Mouse (Mus musculus): ENCODE measurements at regions not wholly inside any gene's neighbourhood (a gene's known extent, or its start where the extent isn't known, plus 50 kb on each side); places are given as distances from the start of the nearest gene placed in this dataset.

- no peaks in the 10 kb centered on the region for H3K36me3 ChIP-seq (ENCODE audit: control insufficient read depth in 1 of 2, insufficient read depth in 2 of 2, low read length in 2 of 2)
- no peaks in the 10 kb centered on the region for H3K4me1 ChIP-seq (ENCODE audit: control insufficient read depth in 1 of 2, insufficient read depth in 2 of 2, low read length in 2 of 2)
- no peaks in the 10 kb centered on the region for H3K9me3 ChIP-seq (replicated peaks; ENCODE audit: insufficient read depth, low read length)
- no peaks in the 10 kb centered on the region for H3K27me3 ChIP-seq (ENCODE audit: control insufficient read depth in 1 of 2, insufficient read depth in 2 of 2, low read length in 2 of 2)
- no peaks in the 10 kb centered on the region for H3K79me2 ChIP-seq (ENCODE audit: control insufficient read depth, insufficient read depth, low read length, poor library complexity)
- no peak overlapping the region for H3K9ac ChIP-seq (ENCODE audit: control insufficient read depth, low read depth, low read length, poor library complexity, severe bottlenecking)
- no peak overlapping the region for H3K27ac ChIP-seq (ENCODE audit: control insufficient read depth, low read depth, low read length)
- no peak for DNase-seq (ENCODE audit: low read depth, low spot score)
- no peak for TF ChIP-seq ZMIZ1 (IDR thresholded peaks at IDR 0.05; ENCODE audit: low read depth, low read length)
- no peak for TF ChIP-seq MXI1 (IDR thresholded peaks at IDR 0.05; ENCODE audit: low read depth, low read length)
- TF ChIP-seq MYC (IDR thresholded peaks at IDR 0.05; ENCODE audit: low read depth, low read length) = no peak
- TF ChIP-seq GATA1 (IDR thresholded peaks at IDR 0.05; ENCODE audit: low read depth, low read length) = no peak
- no peak for TF ChIP-seq ZNF384 (IDR thresholded peaks at IDR 0.05; ENCODE audit: low read depth, low read length)
- TF ChIP-seq RCOR1 (IDR thresholded peaks at IDR 0.05; ENCODE audit: low read depth, low read length) = no peak
- H3K4me3 ChIP-seq (ENCODE audit: control insufficient read depth in 1 of 2, insufficient read depth in 1 of 2, low read depth in 2 of 2, low read length in 2 of 2) = no peak overlapping the region
Measured at GRCm38 (mm10) chr10:67484091-67484745, 51.1 kb upstream of the Egr2 start.
